Mouse (Mus musculus) forebrain, embryonic 12.5 days (tissue): ENCODE measurements at regions not wholly inside any gene's neighbourhood (a gene's known extent, or its start where the extent isn't known, plus 50 kb on each side); places are given as distances from the start of the nearest gene placed in this dataset.
A peak's percentile ranks its signal among the peaks of the same experiment; 100 is the strongest.

ENCODE experiments used
- ATAC-seq: fragments of 200-750 bp; cut with Nextera tagmentation; 2 replicates; pipeline ENCODE4 v1.8.0; 2017; ENCODE audit warnings: moderate TSS enrichment; ENCODE audit not compliant: low FRiP score
- H3K27ac ChIP-seq: fragments of 300-500 bp; sonication (generic); 2 replicates; pipeline ENCODE4 v1.5.1; 2016; ENCODE audit warnings: mild to moderate bottlenecking
- H3K27me3 ChIP-seq: fragments of 300-500 bp; sonication (generic); 2 replicates; pipeline ENCODE4 v1.6.1; 2016; ENCODE audit warnings: mild to moderate bottlenecking
- H3K36me3 ChIP-seq: fragments of 300-500 bp; sonication (generic); replicated peaks from 2 replicates; pipeline ENCODE4 v1.6.1; 2016; ENCODE audit warnings: mild to moderate bottlenecking
- H3K4me1 ChIP-seq: fragments of 300-500 bp; sonication (generic); 2 replicates; pipeline ENCODE4 v1.6.1; 2016
- H3K4me2 ChIP-seq: fragments of 300-500 bp; sonication (generic); 2 replicates; pipeline ENCODE4 v1.6.1; 2016; ENCODE audit warnings: mild to moderate bottlenecking, moderate library complexity
- H3K4me3 ChIP-seq: fragments of 300-500 bp; sonication (generic); replicated peaks from 2 replicates; pipeline ENCODE4 v1.5.1; 2016; ENCODE audit warnings: mild to moderate bottlenecking
- H3K9ac ChIP-seq: fragments of 300-500 bp; sonication (generic); 2 replicates; pipeline ENCODE4 v1.6.1; 2016; ENCODE audit warnings: mild to moderate bottlenecking
- H3K9me3 ChIP-seq: fragments of 300-500 bp; sonication (generic); 2 replicates; pipeline ENCODE4 v1.6.1; 2016
- WGBS: fragments of 180-500 bp; shearing (Covaris S2); methylation state at CpG from one replicate; pipeline ENCODE4 v1.1.7; 2016; 5-methylcytosine and 5-hydroxymethylcytosine counted together

DNA sequence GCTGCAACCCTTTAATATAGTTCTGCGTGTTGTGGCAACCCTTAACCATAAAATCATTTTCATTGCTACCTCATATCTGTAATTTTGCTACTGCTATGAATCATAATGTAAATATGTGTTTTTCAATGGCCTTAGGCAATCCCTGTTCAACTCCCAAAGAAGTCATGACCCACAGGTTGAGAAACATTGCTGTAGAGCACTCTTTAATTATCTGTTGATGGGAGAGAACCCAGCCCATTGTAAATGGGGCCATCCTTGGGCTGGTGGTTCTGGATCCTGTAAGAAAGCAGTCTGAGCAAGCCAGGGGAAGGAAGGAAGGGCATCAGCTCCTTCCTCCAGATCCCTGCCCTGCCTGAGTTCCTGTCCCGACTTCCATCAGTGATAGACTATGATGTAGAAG lies 148.6 kb downstream of the Rybp start:
- no peak overlapping the region for H3K4me3 ChIP-seq
- 90% methylated on average over 2 of the region's 2 CpGs for WGBS
- peaks cover 21% of the 10 kb centered on the region for H3K4me1 ChIP-seq
- peaks cover 32% of the 10 kb centered on the region for H3K27me3 ChIP-seq
- no peak for ATAC-seq
- H3K4me2 ChIP-seq, result no peak overlapping the region
- no peak overlapping the region for H3K27ac ChIP-seq
- no peak overlapping the region for H3K9ac ChIP-seq
- no peaks in the 10 kb centered on the region for H3K9me3 ChIP-seq
- H3K36me3 ChIP-seq, result no peaks in the 10 kb centered on the region

GRCm38 (mm10) chr6:100135177-100135576 lies 152.1 kb downstream of the Rybp start:
- Histone ChIP-seq H3K4me2 (no peak overlapping the region), H3K4me1 (peaks cover 19% of the 10 kb centered on the region), H3K4me3 (no peak overlapping the region), H3K27me3 (peaks cover 14% of the 10 kb centered on the region; the same call in 1 of the 2 replicates), H3K9ac (no peak overlapping the region), H3K27ac (no peak overlapping the region), H3K36me3 (no peaks in the 10 kb centered on the region), H3K9me3 (no peaks in the 10 kb centered on the region)
- no peak for ATAC-seq
- WGBS, result 45% methylated on average over 2 of the region's 2 CpGs

DNA sequence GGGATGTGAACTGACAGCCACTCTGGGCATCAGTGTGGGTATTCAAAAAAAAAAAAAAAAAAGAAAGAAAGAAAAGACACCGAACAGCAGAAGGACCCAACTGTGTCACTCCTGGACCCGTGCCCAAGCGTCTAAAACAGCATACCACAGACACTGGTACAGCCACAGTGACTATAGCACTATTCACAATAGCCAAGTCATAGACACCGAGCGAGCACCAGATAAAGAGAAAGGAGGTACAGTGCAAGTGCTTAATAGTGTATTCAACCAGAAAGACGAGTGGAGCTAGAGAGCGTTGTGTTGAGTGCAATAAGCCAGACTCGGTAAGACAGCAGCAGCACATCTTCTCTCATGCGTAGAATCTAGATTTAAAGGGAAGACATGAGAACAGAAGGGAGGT lies 153.3 kb downstream of the Rybp start:
- H3K27me3 ChIP-seq, result peaks cover 7% of the 10 kb centered on the region; the same call in 1 of the 2 replicates
- ATAC-seq, result 0 out of 2 replicates have a peak, but pooled peaks have one; percentile 30
- H3K4me3 ChIP-seq, result no peak overlapping the region
- 49% methylated on average over 9 of the region's 9 CpGs for WGBS
- no peaks in the 10 kb centered on the region for H3K9me3 ChIP-seq
- H3K9ac ChIP-seq, result no peak overlapping the region
- H3K4me2 ChIP-seq, result no peak overlapping the region
- H3K4me1 ChIP-seq, result peaks cover 11% of the 10 kb centered on the region
- no peaks in the 10 kb centered on the region for H3K36me3 ChIP-seq
- H3K27ac ChIP-seq, result no peak overlapping the region

DNA sequence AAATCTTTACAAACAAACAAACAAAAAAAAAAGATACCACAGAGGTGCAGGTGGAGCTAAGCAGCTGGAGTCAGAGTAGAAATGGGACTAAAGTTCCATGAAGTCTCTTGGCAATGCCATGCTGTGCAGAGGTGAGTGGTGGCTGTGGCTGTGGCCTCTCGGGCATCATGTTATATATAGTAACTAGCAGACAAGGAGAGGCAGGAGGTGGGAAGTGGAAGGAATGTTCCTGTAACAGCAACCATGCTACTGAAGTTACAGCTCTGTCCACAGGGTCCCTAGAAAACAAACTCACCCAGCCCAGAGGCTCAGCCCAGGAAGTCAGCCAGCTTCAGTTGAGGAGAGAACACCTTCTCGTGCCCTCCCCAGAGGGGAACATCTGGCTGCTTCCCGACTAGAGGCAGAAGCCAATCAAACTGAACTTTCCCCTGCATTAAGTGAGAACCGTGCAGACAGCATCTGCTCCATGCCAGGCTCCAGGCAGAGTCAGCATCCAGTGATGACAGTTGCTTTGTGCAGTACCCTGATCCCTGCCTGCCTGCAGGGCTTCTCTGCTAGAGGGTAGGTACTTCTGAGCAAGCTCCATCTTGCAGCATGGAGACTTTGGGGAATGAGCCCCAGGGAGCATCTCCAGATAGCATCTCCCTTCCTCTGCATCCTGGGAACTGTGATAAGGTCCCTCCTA lies 154.2 kb downstream of the Rybp start:
- Histone ChIP-seq H3K4me3 (no peak overlapping the region), H3K4me1 (peaks cover 11% of the 10 kb centered on the region), H3K9me3 (no peaks in the 10 kb centered on the region), H3K27me3 (peaks cover 7% of the 10 kb centered on the region; the same call in 1 of the 2 replicates), H3K36me3 (no peaks in the 10 kb centered on the region), H3K9ac (no peak overlapping the region), H3K4me2 (no peak overlapping the region), H3K27ac (peak overlapping the region; percentile 26; the same call in 1 of the 2 replicates)
- ATAC-seq, result peak; percentile 39; the same call in 1 of the 2 replicates
- 55% methylated on average over 4 of the region's 4 CpGs for WGBS

DNA sequence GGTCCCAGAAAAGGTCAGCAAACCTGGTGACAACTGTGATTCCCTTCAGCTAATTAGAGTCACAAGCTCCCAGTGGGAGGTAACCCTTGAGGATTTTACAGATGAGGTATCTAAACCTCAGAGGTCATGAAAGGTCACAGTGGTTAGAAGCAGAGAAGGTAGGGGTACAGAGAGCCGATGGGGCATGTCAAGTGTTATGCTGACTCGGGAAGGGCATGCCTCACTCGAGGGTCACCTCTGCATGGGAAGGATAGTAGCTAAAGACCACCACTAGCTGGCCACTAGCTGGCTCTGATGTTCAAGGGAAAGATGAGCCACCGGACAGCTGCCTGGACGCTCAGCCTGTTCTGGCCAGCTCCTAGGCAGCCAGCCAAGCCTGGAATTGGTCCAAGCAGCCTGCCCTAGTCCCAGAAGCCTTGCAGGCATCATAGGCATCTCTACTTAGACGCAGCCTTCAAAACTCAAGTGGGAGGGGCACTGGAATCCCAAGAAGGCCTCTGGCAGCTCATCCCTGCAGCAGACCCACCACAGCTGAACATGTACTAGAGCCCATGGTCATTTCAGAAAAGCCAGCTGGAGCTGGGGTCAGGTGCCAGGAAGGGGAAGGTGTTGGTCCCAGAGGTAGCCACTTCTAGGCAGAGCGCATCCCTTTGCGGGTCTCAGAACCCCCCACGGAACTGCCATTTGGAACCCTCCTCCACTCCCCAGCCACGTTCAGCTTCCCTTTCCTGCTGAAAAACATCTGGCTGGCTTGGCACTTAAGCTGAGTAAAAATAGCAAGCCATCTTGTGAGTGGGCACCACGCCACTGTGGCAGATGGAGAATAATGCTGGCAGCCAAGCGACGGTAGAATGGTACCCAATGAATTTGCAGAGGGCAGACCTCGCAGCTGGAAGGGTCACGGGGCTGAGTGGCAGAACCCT lies 159.8 kb downstream of the Rybp start:
- Histone ChIP-seq H3K9me3 (no peaks in the 10 kb centered on the region), H3K27me3 (peaks cover 9% of the 10 kb centered on the region; the same call in 1 of the 2 replicates), H3K27ac (no peak overlapping the region), H3K9ac (no peak overlapping the region), H3K4me2 (no peak overlapping the region), H3K36me3 (no peaks in the 10 kb centered on the region), H3K4me1 (peaks cover 8% of the 10 kb centered on the region), H3K4me3 (no peak overlapping the region)
- 46% methylated on average over 15 of the region's 15 CpGs for WGBS
- peak; percentile 49; the same call in 1 of the 2 replicates for ATAC-seq

DNA sequence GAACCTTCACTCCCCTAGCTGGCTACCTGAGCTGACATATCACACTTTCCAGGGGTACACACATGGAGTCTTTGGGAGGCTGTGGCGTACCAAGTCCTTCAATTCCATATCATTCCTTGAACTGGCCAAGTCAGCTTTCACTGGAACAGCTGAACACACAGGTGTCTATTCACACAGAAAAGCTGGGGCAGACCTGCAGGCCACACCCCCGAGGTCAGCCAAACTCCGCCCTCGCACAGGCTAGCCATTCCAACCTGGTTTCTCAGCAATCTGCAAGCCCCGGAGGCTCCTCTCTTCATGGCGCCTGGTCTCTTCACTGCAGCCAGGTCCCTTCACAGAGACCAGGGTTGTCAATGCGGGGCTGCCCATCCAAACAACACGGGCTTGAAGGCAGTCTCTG lies 160.5 kb downstream of the Rybp start:
- H3K9ac ChIP-seq, result no peak overlapping the region
- no peak overlapping the region for H3K4me2 ChIP-seq
- H3K36me3 ChIP-seq, result no peaks in the 10 kb centered on the region
- peaks cover 9% of the 10 kb centered on the region; the same call in 1 of the 2 replicates for H3K27me3 ChIP-seq
- WGBS, result 42% methylated on average over 8 of the region's 8 CpGs
- ATAC-seq, result no peak
- no peak overlapping the region for H3K27ac ChIP-seq
- H3K9me3 ChIP-seq, result no peaks in the 10 kb centered on the region
- H3K4me3 ChIP-seq, result no peak overlapping the region
- peaks cover 8% of the 10 kb centered on the region for H3K4me1 ChIP-seq

GRCm38 (mm10) chr6:100126326-100126725 lies 161.0 kb downstream of the Rybp start:
- no peaks in the 10 kb centered on the region for H3K9me3 ChIP-seq
- no peak overlapping the region for H3K4me3 ChIP-seq
- peaks cover 8% of the 10 kb centered on the region for H3K4me1 ChIP-seq
- H3K27ac ChIP-seq, result no peak overlapping the region
- H3K36me3 ChIP-seq, result no peaks in the 10 kb centered on the region
- H3K9ac ChIP-seq, result no peak overlapping the region
- WGBS, result 88% methylated on average over 3 of the region's 3 CpGs
- no peak overlapping the region for H3K4me2 ChIP-seq
- peaks cover 11% of the 10 kb centered on the region; the same call in 1 of the 2 replicates for H3K27me3 ChIP-seq
- no peak for ATAC-seq

DNA sequence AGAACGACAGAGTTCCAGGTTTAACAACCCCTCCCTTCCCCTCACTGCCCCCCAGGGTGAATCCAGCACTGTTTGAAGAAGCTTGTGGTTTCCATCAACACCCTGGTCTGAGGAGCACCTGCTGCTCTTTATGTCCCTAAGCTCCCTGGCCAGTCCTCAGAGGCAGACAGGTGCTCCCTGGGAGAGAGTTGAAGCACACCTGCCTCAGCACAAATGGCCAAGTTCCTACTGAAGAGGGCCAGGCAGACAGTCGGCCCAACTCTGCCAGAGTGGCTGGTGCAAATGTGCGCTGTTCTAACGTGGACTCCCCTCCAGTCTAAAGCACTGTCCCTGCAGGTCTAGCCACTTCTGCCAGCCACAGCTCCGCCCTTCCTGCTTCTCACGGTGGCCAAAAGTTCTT lies 166.0 kb downstream of the Rybp start:
- no peak overlapping the region for H3K27ac ChIP-seq
- WGBS, result 61% methylated on average over 6 of the region's 6 CpGs
- H3K36me3 ChIP-seq, result no peaks in the 10 kb centered on the region
- no peak overlapping the region for H3K9ac ChIP-seq
- H3K4me1 ChIP-seq, result peaks cover 12% of the 10 kb centered on the region
- H3K9me3 ChIP-seq, result no peaks in the 10 kb centered on the region
- H3K4me3 ChIP-seq, result no peak overlapping the region
- no peak for ATAC-seq
- no peak overlapping the region for H3K4me2 ChIP-seq
- peaks cover 7% of the 10 kb centered on the region; the same call in 1 of the 2 replicates for H3K27me3 ChIP-seq

DNA sequence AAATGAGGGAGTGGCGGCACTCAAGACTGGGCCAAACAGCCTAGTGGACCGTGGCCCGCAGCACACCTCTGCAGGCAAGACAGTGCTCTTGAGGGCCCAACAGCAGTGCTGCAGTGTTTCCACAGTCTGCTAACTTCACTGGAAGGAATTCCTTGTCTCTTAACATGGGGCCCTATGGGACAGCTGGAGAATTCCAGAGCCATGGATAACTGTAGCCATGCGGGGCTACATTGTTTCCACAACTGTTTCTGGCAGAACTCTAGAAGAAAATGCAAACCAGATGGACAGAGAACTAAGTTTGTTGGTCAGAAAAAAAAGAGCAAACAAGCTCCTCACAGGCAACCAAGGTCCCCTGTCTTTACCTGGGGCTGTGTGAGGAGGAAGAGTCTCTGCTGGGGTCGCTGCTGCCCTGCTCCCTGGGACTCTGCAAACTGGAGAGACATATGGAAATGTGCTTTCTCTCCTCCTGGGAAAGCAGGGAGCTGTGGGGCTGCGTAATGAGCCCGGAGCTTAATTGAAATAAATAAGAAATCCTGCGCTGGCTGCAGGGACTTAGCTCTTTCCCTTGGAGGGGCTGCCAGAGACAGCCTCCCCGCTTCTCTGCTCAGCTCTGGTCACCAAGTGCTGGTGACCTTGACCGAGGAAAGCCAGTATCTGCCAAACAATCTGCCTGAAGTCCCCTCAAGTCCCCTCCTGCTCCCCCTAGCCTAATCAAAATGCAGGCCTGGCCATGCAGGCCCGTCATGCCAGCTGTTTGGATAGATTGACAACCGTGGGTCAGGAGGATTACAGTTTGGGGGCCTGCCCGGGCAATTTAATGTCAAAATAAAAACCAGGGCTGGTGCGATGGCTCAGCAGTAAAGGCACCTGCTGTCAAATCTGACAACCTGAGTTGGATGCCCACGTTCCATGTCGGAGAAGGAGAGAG lies 167.0 kb downstream of the Rybp start:
- 56% methylated on average over 16 of the region's 16 CpGs for WGBS
- Histone ChIP-seq H3K27ac (0 out of 2 replicates have a peak overlapping the region, but pooled peaks have one; percentile 19), H3K36me3 (no peaks in the 10 kb centered on the region), H3K9me3 (no peaks in the 10 kb centered on the region), H3K27me3 (peaks cover 7% of the 10 kb centered on the region; the same call in 1 of the 2 replicates), H3K4me1 (peaks cover 12% of the 10 kb centered on the region), H3K4me2 (no peak overlapping the region), H3K4me3 (no peak overlapping the region), H3K9ac (no peak overlapping the region)
- no peak for ATAC-seq

- H3K27ac ChIP-seq, result no peak overlapping the region
- H3K4me3 ChIP-seq, result no peak overlapping the region
- no peaks in the 10 kb centered on the region for H3K36me3 ChIP-seq
- no peak overlapping the region for H3K4me2 ChIP-seq
- H3K27me3 ChIP-seq, result peaks cover 4% of the 10 kb centered on the region; the same call in 1 of the 2 replicates
- peaks cover 12% of the 10 kb centered on the region for H3K4me1 ChIP-seq
- 95% methylated on average over 3 of the region's 3 CpGs for WGBS
- no peak for ATAC-seq
- no peak overlapping the region for H3K9ac ChIP-seq
- no peaks in the 10 kb centered on the region for H3K9me3 ChIP-seq
Measured at GRCm38 (mm10) chr6:100117084-100117483, 170.2 kb downstream of the Rybp start.

DNA sequence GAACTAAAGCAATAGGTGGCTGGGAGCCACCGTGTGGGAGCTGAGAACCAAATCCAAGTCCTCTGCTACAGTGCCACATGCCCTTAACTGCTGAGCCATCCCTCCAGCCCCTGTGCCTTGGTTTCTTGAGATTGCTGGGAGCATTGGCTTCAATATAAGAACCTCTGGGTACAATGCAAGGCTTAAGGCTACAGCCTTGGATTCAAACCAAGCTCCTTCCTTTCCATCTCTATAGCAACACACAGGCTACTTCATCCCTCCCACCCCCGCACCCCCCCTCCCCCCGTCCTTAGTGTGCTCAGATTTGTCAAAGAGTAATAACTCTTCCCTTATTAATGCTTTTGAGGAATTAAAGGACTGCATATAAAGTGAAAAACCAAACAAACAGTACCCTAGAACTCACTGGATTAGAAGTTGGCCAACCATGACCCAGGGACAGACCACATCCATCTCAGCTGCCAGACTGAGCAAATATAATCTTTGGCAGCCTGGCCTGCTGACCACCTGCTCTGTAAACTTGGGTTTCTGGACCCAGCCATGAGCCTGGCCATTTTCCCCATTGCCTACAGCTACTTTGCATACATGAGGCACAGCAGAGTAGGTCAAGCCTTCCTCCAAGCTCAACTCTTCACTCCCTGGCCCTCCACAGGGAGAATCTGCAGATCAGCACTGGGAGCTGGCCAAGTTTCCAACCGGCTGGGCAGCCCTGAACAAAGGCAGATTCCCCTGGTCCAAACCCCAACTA lies 173.7 kb downstream of the Rybp start:
- H3K9ac ChIP-seq, result no peak overlapping the region
- no peak overlapping the region for H3K4me3 ChIP-seq
- H3K27ac ChIP-seq, result no peak overlapping the region
- no peaks in the 10 kb centered on the region for H3K9me3 ChIP-seq
- WGBS, result 78% methylated on average over 4 of the region's 4 CpGs
- peaks cover 4% of the 10 kb centered on the region; the same call in 1 of the 2 replicates for H3K4me1 ChIP-seq
- ATAC-seq, result no peak
- H3K36me3 ChIP-seq, result no peaks in the 10 kb centered on the region
- H3K27me3 ChIP-seq, result no peaks in the 10 kb centered on the region
- no peak overlapping the region for H3K4me2 ChIP-seq
